Mouse (Mus musculus) left cerebral cortex, adult 11 months (tissue): ENCODE measurements around the gene Siva1.

Source experiments
- DNase-seq: peaks from one replicate; pipeline ENCODE4 v3.0.0; 2022; ENCODE audit warnings: low spot score

The Siva1 gene

GRCm38 (mm10) chr12:112644180-112644854 lies at the start of gene Siva1:
Gene Siva1 (plus strand): TSS chr12:112644679.
- peak; percentile 97 for DNase-seq

- DNase-seq = no peak
Measured at GRCm38 (mm10) chr12:112594989-112595388, 49.5 kb upstream of the Siva1 start.

GRCm38 (mm10) chr12:112595626-112596025 lies 48.9 kb upstream of the Siva1 start:
- DNase-seq = no peak

- DNase-seq = no peak
Measured at GRCm38 (mm10) chr12:112596454-112596853, 48.0 kb upstream of the Siva1 start.

GRCm38 (mm10) chr12:112596891-112597500 lies 47.5 kb upstream of the Siva1 start:
- DNase-seq = no peak

GRCm38 (mm10) chr12:112597618-112598017 lies 46.9 kb upstream of the Siva1 start:
- DNase-seq = no peak

- no peak for DNase-seq
Measured at GRCm38 (mm10) chr12:112599198-112599597, 45.3 kb upstream of the Siva1 start.

- no peak for DNase-seq
Measured at GRCm38 (mm10) chr12:112599942-112600611, 44.4 kb upstream of the Siva1 start.

- no peak for DNase-seq
Measured at GRCm38 (mm10) chr12:112604022-112604421, 40.5 kb upstream of the Siva1 start.

- DNase-seq = no peak
Measured at GRCm38 (mm10) chr12:112604709-112605649, 39.5 kb upstream of the Siva1 start.

GRCm38 (mm10) chr12:112605766-112606165 lies 38.7 kb upstream of the Siva1 start:
- DNase-seq = peak; percentile 74

GRCm38 (mm10) chr12:112606998-112607397 lies 37.5 kb upstream of the Siva1 start:
- no peak for DNase-seq

- no peak for DNase-seq
Measured at GRCm38 (mm10) chr12:112609031-112609430, 35.4 kb upstream of the Siva1 start.

GRCm38 (mm10) chr12:112616668-112617067 lies 27.8 kb upstream of the Siva1 start:
- DNase-seq = no peak

GRCm38 (mm10) chr12:112617184-112617583 lies 27.3 kb upstream of the Siva1 start:
- peak; percentile 83 for DNase-seq

GRCm38 (mm10) chr12:112617898-112618380 lies 26.5 kb upstream of the Siva1 start:
- DNase-seq = peak; percentile 74

GRCm38 (mm10) chr12:112618981-112619685 lies 25.3 kb upstream of the Siva1 start:
- DNase-seq = no peak

- DNase-seq = no peak
Measured at GRCm38 (mm10) chr12:112619686-112620353, 24.7 kb upstream of the Siva1 start, which contains the start of gene Adssl1. Gene Adssl1 (plus strand): TSS chr12:112620045.

GRCm38 (mm10) chr12:112620354-112621061 lies 24.0 kb upstream of the Siva1 start:
- DNase-seq = no peak

- DNase-seq = no peak
Measured at GRCm38 (mm10) chr12:112621900-112622299, 22.6 kb upstream of the Siva1 start.
